Comparison of ENCODE assay signal across 17 mouse cellular contexts in genomic region chr8:120331027-120331426, GRCm38 (mm10).
DNase-seq lines count a peak whose midpoint lies in the region; ATAC-seq and TF ChIP-seq lines count a peak whose summit lies in the region.
"Had no signal": no experiment of that assay in that cellular context is flagged by ENCODE, and none has a peak within 500 bp of the region (broad histone marks: within the 10 kb centered on the region; RNA-seq: fewer than 3 reads in every experiment).

No protein-coding gene starts in this region.

- WGBS in heart, embryonic 16.5 days, result 48% methylated on average over 7 of the region's 7 CpGs
- 72% methylated on average over 7 of the region's 7 CpGs for WGBS in embryonic facial prominence, embryonic 14.5 days
- 78% methylated on average over 7 of the region's 7 CpGs for WGBS in intestine, postnatal 0 days
- 50% methylated on average over 7 of the region's 7 CpGs for WGBS in kidney, embryonic 15.5 days

- no peak for DNase-seq in heart, adult 8-10 months (ENCODE audit: low spot score)
- no peak for DNase-seq in testis, postnatal 10 days (ENCODE audit: low spot score)
- DNase-seq in embryonic facial prominence, embryonic 14.5 days (ENCODE audit: low spot score), result no peak
- DNase-seq: adrenal gland, adult 2 months; cerebellum, adult 11 months; cerebellum, postnatal 36 days; gastrocnemius, postnatal 25 days; kidney, adult 11 months; kidney, postnatal 25 days; thymus, postnatal 25 days had no signal

- no peak for TF ChIP-seq POLR2A in testis, adult 2 months (IDR thresholded peaks at IDR 0.05; ENCODE audit: control insufficient read depth, low read depth, low read length)

- H3K9me3 ChIP-seq in heart, embryonic 16.5 days (replicated peaks; ENCODE audit: control insufficient read depth, low read length), result no peaks in the 10 kb centered on the region
- no peaks in the 10 kb centered on the region for H3K9me3 ChIP-seq in embryonic facial prominence, embryonic 14.5 days (ENCODE audit: control insufficient read depth, low read length)
- no peaks in the 10 kb centered on the region for H3K9me3 ChIP-seq in intestine, postnatal 0 days (ENCODE audit: control insufficient read depth)
- H3K9me3 ChIP-seq in kidney, embryonic 15.5 days (replicated peaks), result no peaks in the 10 kb centered on the region
- H3K9me3 ChIP-seq: liver, embryonic 12.5 days; neural tube, embryonic 12.5 days had no signal

- peaks cover 40% of the 10 kb centered on the region for H3K4me1 ChIP-seq in heart, embryonic 16.5 days (ENCODE audit: control insufficient read depth, insufficient read depth, low read length)
- H3K4me1 ChIP-seq in testis, adult 2 months (ENCODE audit: control insufficient read depth, insufficient read depth, low read length), result peaks cover 16% of the 10 kb centered on the region
- H3K4me1 ChIP-seq in embryonic facial prominence, embryonic 14.5 days (ENCODE audit: control insufficient read depth, insufficient read depth, low read length), result peaks cover 28% of the 10 kb centered on the region
- H3K4me1 ChIP-seq in intestine, postnatal 0 days (replicated peaks; ENCODE audit: control insufficient read depth, insufficient read depth, low read length), result 0 out of 2 replicates have a peak, but pooled peaks cover 4% of the 10 kb centered on the region
- H3K4me1 ChIP-seq in kidney, embryonic 15.5 days, result peaks cover 39% of the 10 kb centered on the region

- H3K36me3 ChIP-seq in heart, embryonic 16.5 days (ENCODE audit: control insufficient read depth, insufficient read depth), result no peaks in the 10 kb centered on the region
- H3K36me3 ChIP-seq in testis, adult 2 months (ENCODE audit: control insufficient read depth, insufficient read depth, low read length), result no peaks in the 10 kb centered on the region
- no peaks in the 10 kb centered on the region for H3K36me3 ChIP-seq in embryonic facial prominence, embryonic 14.5 days (ENCODE audit: control insufficient read depth, insufficient read depth, low read length)
- no peaks in the 10 kb centered on the region for H3K36me3 ChIP-seq in intestine, postnatal 0 days (ENCODE audit: control insufficient read depth, insufficient read depth)
- H3K36me3 ChIP-seq in kidney, embryonic 15.5 days, result no peaks in the 10 kb centered on the region
- H3K36me3 ChIP-seq: liver, embryonic 12.5 days; neural tube, embryonic 12.5 days had no signal

- H3K27ac ChIP-seq in heart, embryonic 16.5 days (ENCODE audit: low read length), result 0 out of 2 replicates have a peak overlapping the region, but pooled peaks have one; percentile 32
- peak overlapping the region; percentile 77 for H3K27ac ChIP-seq in testis, adult 2 months (ENCODE audit: control insufficient read depth, insufficient read depth, low read depth, low read length)
- no peak overlapping the region for H3K27ac ChIP-seq in embryonic facial prominence, embryonic 14.5 days (replicated peaks; ENCODE audit: low read depth, low read length)
- no peak overlapping the region for H3K27ac ChIP-seq in intestine, postnatal 0 days (ENCODE audit: low read depth, low read length)
- H3K27ac ChIP-seq in kidney, embryonic 15.5 days, result no peak overlapping the region
- H3K27ac ChIP-seq: liver, embryonic 12.5 days; neural tube, embryonic 12.5 days had no signal

- TF ChIP-seq CTCF in testis, adult 2 months (IDR thresholded peaks at IDR 0.05; ENCODE audit: control insufficient read depth, insufficient read depth, insufficient replicate concordance, low read depth, low read length), result no peak
- TF ChIP-seq CTCF in intestine, postnatal 0 days (IDR thresholded peaks at IDR 0.05; ENCODE audit: low read depth), result no peak

- H3K27me3 ChIP-seq in heart, embryonic 16.5 days (ENCODE audit: control insufficient read depth, insufficient read depth, low read length), result no peaks in the 10 kb centered on the region
- no peaks in the 10 kb centered on the region for H3K27me3 ChIP-seq in testis, adult 2 months (ENCODE audit: control insufficient read depth, insufficient read depth, low read length)
- no peaks in the 10 kb centered on the region for H3K27me3 ChIP-seq in embryonic facial prominence, embryonic 14.5 days (replicated peaks; ENCODE audit: control insufficient read depth, insufficient read depth, low read length)
- H3K27me3 ChIP-seq in intestine, postnatal 0 days (replicated peaks; ENCODE audit: control insufficient read depth, insufficient read depth, low read length), result no peaks in the 10 kb centered on the region
- no peaks in the 10 kb centered on the region for H3K27me3 ChIP-seq in kidney, embryonic 15.5 days
- H3K27me3 ChIP-seq: liver, embryonic 12.5 days; neural tube, embryonic 12.5 days had no signal

- 0 out of 2 replicates have a peak overlapping the region, but pooled peaks have one; percentile 12 for H3K9ac ChIP-seq in heart, embryonic 16.5 days (ENCODE audit: low read length)
- H3K9ac ChIP-seq in embryonic facial prominence, embryonic 14.5 days (ENCODE audit: low read depth, low read length), result 0 out of 2 replicates have a peak overlapping the region, but pooled peaks have one; percentile 25
- H3K9ac ChIP-seq in intestine, postnatal 0 days (ENCODE audit: low read depth, low read length), result no peak overlapping the region
- no peak overlapping the region for H3K9ac ChIP-seq in kidney, embryonic 15.5 days
- H3K9ac ChIP-seq: liver, embryonic 12.5 days; neural tube, embryonic 12.5 days had no signal

- no peak overlapping the region for H3K4me3 ChIP-seq in heart, embryonic 16.5 days (ENCODE audit: low read length)
- H3K4me3 ChIP-seq in testis, adult 2 months (ENCODE audit: control insufficient read depth, low read depth, low read length), result peak overlapping the region; percentile 45
- H3K4me3 ChIP-seq in embryonic facial prominence, embryonic 14.5 days (ENCODE audit: low read depth, low read length), result no peak overlapping the region
- no peak overlapping the region for H3K4me3 ChIP-seq in intestine, postnatal 0 days (ENCODE audit: low read depth, low read length)
- no peak overlapping the region for H3K4me3 ChIP-seq in kidney, embryonic 15.5 days (replicated peaks)
- H3K4me3 ChIP-seq: liver, embryonic 12.5 days; neural tube, embryonic 12.5 days had no signal

- no peak for ATAC-seq in heart, embryonic 16.5 days (replicated peaks; ENCODE audit: extremely low read depth, insufficient read depth, low FRiP score)
- ATAC-seq in embryonic facial prominence, embryonic 14.5 days (ENCODE audit: low read depth), result no peak
- ATAC-seq in intestine, postnatal 0 days, result no peak
- no peak for ATAC-seq in kidney, embryonic 15.5 days (replicated peaks; ENCODE audit: low FRiP score)
- ATAC-seq: hindbrain, embryonic 16.5 days; liver, embryonic 12.5 days had no signal

- no peak overlapping the region for H3K4me2 ChIP-seq in heart, embryonic 16.5 days (ENCODE audit: low read depth, low read length)
- H3K4me2 ChIP-seq in embryonic facial prominence, embryonic 14.5 days (ENCODE audit: low read depth, low read length), result no peak overlapping the region
- H3K4me2 ChIP-seq in intestine, postnatal 0 days (replicated peaks; ENCODE audit: low read depth), result no peak overlapping the region
- no peak overlapping the region for H3K4me2 ChIP-seq in kidney, embryonic 15.5 days
- H3K4me2 ChIP-seq: neural tube, embryonic 12.5 days had no signal

Comparison
In these comparisons a context has a peak if more than half of its experiments do, and no peak if none do; other contexts are left out.
1. H3K27ac ChIP-seq: peak in heart, embryonic 16.5 days (single experiment) and testis, adult 2 months (single experiment); none in embryonic facial prominence, embryonic 14.5 days (single experiment), intestine, postnatal 0 days (single experiment) and kidney, embryonic 15.5 days (single experiment).
2. H3K9ac ChIP-seq: peak in heart, embryonic 16.5 days (single experiment) and embryonic facial prominence, embryonic 14.5 days (single experiment); none in intestine, postnatal 0 days (single experiment) and kidney, embryonic 15.5 days (single experiment).